Mouse (Mus musculus) liver, embryonic 14.5 days (tissue): ENCODE measurements around the gene Snx21. TPM values are rescaled to one million over a fixed set of nuclear protein-coding genes. Genes with fewer than 3 reads are reported as not detected.

Experiments used
- ATAC-seq: fragments of 200-750 bp; cut with Nextera tagmentation; 2 replicates; pipeline ENCODE4 v1.8.0; 2017; ENCODE audit warnings: moderate number of reproducible peaks, mild to moderate bottlenecking, moderate library complexity; ENCODE audit not compliant: insufficient read depth
- DNase-seq, 3 experiments: peaks; one replicate each; pipeline ENCODE4 v3.0.0-alpha.2; 2012 to 2013; ENCODE audit warnings: low read depth in 3 of 3, low spot score in 3 of 3
- H3K27ac ChIP-seq: fragments of 300-500 bp; sonication (generic); 2 replicates; pipeline ENCODE4 v1.5.1; 2014; ENCODE audit warnings: moderate library complexity, mild to moderate bottlenecking, control low read depth, inconsistent platforms
- H3K27me3 ChIP-seq: fragments of 300-500 bp; sonication (generic); 2 replicates; pipeline ENCODE4 v1.6.1; 2014; ENCODE audit warnings: mild to moderate bottlenecking, low read length, moderate library complexity; ENCODE audit not compliant: control insufficient read depth, insufficient read depth
- H3K36me3 ChIP-seq: fragments of 300-500 bp; sonication (generic); replicated peaks from 2 replicates; pipeline ENCODE4 v1.6.1; 2014; ENCODE audit warnings: low read depth; ENCODE audit not compliant: control insufficient read depth, insufficient read depth
- H3K4me1 ChIP-seq, 2 experiments: fragments of 200-500 bp in 1 of 2; fragments of 300-500 bp in 1 of 2; sonication (generic) in 1 of 2; replicated peaks; 2 replicates each; pipeline ENCODE4 v1.6.1; 2012 to 2014; ENCODE audit warnings: antibody characterized with exemption in 1 of 2, inconsistent platforms in 1 of 2, low read length in 1 of 2; ENCODE audit not compliant: control insufficient read depth in 2 of 2, insufficient read depth in 2 of 2
- H3K4me2 ChIP-seq: fragments of 300-500 bp; sonication (generic); 2 replicates; pipeline ENCODE4 v1.6.1; 2014; ENCODE audit warnings: low read depth, mild to moderate bottlenecking, control low read depth, moderate library complexity
- H3K4me3 ChIP-seq, 2 experiments: fragments of 200-500 bp in 1 of 2; fragments of 300-500 bp in 1 of 2; sonication (generic) in 1 of 2; 2 replicates each; pipeline ENCODE4 v1.5.1; 2012 to 2014; ENCODE audit warnings: low read depth in 2 of 2, low read length in 2 of 2, mild to moderate bottlenecking in 2 of 2, control low read depth in 1 of 2, inconsistent platforms in 1 of 2, moderate library complexity in 1 of 2; ENCODE audit not compliant: insufficient read depth in 1 of 2
- H3K9ac ChIP-seq: fragments of 300-500 bp; sonication (generic); replicated peaks from 2 replicates; pipeline ENCODE4 v1.6.1; 2014; ENCODE audit warnings: mild to moderate bottlenecking, control low read depth, moderate library complexity
- H3K9me3 ChIP-seq: fragments of 300-500 bp; sonication (generic); 2 replicates; pipeline ENCODE4 v1.6.1; 2016; ENCODE audit warnings: low read length, mixed read lengths; ENCODE audit not compliant: control insufficient read depth
- CTCF ChIP-seq: IDR thresholded peaks from 2 replicates; pipeline ENCODE4 v1.5.1; 2016; ENCODE audit warnings: antibody characterized with exemption, low read depth, control low read depth
- EP300 ChIP-seq: IDR thresholded peaks from 2 replicates; pipeline ENCODE4 v1.6.1; 2016; ENCODE audit warnings: antibody characterized with exemption, low read depth
- WGBS: fragments of 180-500 bp; shearing (Covaris S2); extraction: QIAGEN DNeasy Blood & Tissue Kit; methylation state at CpG from one replicate; pipeline ENCODE4 v1.1.7; 2014; ENCODE audit not compliant: insufficient replicate concordance; 5-methylcytosine and 5-hydroxymethylcytosine counted together
- polyA plus RNA-seq, 2 experiments: library from polyadenylated mRNA; depleted of rRNA in 1 of 2; stranded (reverse) in 1 of 2; unstranded in 1 of 2; fragments of >200 nt; fragmentation: Nextera tagmentation in 1 of 2; extraction: Ambion mirVana in 1 of 2; gene quantifications; 2 replicates each; pipeline versions ENCODE4 v1.2.1 to v1.2.3; 2012 to 2014

Gene Snx21
- polyA plus RNA-seq, 2 experiments: 2.3 to 2.9 TPM

GRCm38 (mm10) chr2:164791841-164792261, 6.2 kb downstream of the Snx21 start:
- no peak overlapping the region for H3K27ac ChIP-seq
- no peak overlapping the region for H3K4me3 ChIP-seq
- no peaks in the 10 kb centered on the region for H3K27me3 ChIP-seq
- peaks cover 7 to 15% of the 10 kb centered on the region in 2 experiments; a peak in 3 of 4 replicates for H3K4me1 ChIP-seq
- no peak overlapping the region for H3K4me2 ChIP-seq
- H3K9me3 ChIP-seq: no peaks in the 10 kb centered on the region
- H3K36me3 ChIP-seq: peaks cover 20% of the 10 kb centered on the region
- DNase-seq (no peak), ATAC-seq (no peak)
- WGBS: 89% methylated on average over 18 of the region's 18 CpGs
- no peak overlapping the region for H3K9ac ChIP-seq
- TF ChIP-seq EP300: no peak
- 0 out of 2 replicates have a peak, but pooled peaks have one; percentile 3 for TF ChIP-seq CTCF

GRCm38 (mm10) chr2:164792400-164793190, 7.0 kb downstream of the Snx21 start:
- no peak for TF ChIP-seq CTCF
- no peak for TF ChIP-seq EP300
- H3K27me3 ChIP-seq: no peaks in the 10 kb centered on the region
- H3K4me1 ChIP-seq: peaks cover 7 to 13% of the 10 kb centered on the region in 2 experiments; a peak in 3 of 4 replicates
- no peak overlapping the region for H3K27ac ChIP-seq
- no peaks in the 10 kb centered on the region for H3K9me3 ChIP-seq
- no peak overlapping the region for H3K9ac ChIP-seq
- DNase-seq (no peak), ATAC-seq (no peak)
- peaks cover 24% of the 10 kb centered on the region for H3K36me3 ChIP-seq
- H3K4me2 ChIP-seq: no peak overlapping the region
- WGBS: 85% methylated on average over 12 of the region's 12 CpGs
- no peak overlapping the region for H3K4me3 ChIP-seq

- Histone ChIP-seq H3K27ac (no peak overlapping the region; the same call in 1 of the 2 replicates), H3K4me2 (no peak overlapping the region), H3K36me3 (peaks cover 31% of the 10 kb centered on the region), H3K4me3 (no peak overlapping the region), H3K4me1 (peaks cover 5 to 12% of the 10 kb centered on the region in 2 experiments; a peak in 3 of 4 replicates), H3K9me3 (no peaks in the 10 kb centered on the region), H3K9ac (no peak overlapping the region), H3K27me3 (no peaks in the 10 kb centered on the region)
- ATAC-seq: peak; percentile 32; the same call in 1 of the 2 replicates
- TF ChIP-seq EP300 (no peak), CTCF (peak; percentile 94)
- 90% methylated on average over 3 of the region's 3 CpGs for WGBS
- peak in 1 of 3 experiments; percentile 45 for DNase-seq
Measured at GRCm38 (mm10) chr2:164793236-164793635, 7.6 kb downstream of the Snx21 start.

GRCm38 (mm10) chr2:164793772-164794171, 8.1 kb downstream of the Snx21 start:
- Histone ChIP-seq H3K4me3 (no peak overlapping the region), H3K4me1 (peaks cover 0 to 6% of the 10 kb centered on the region in 2 experiments; a peak in 2 of 4 replicates), H3K9me3 (no peaks in the 10 kb centered on the region), H3K9ac (no peak overlapping the region), H3K36me3 (peaks cover 31% of the 10 kb centered on the region), H3K4me2 (no peak overlapping the region), H3K27me3 (no peaks in the 10 kb centered on the region), H3K27ac (peak overlapping the region; percentile 14; the same call in 1 of the 2 replicates)
- 72% methylated on average over 2 of the region's 2 CpGs for WGBS
- ATAC-seq: peak; percentile 17; the same call in 1 of the 2 replicates
- TF ChIP-seq EP300: no peak
- no peak for TF ChIP-seq CTCF
- DNase-seq: no peak

- Histone ChIP-seq H3K9me3 (no peaks in the 10 kb centered on the region), H3K9ac (no peak overlapping the region), H3K4me2 (no peak overlapping the region), H3K36me3 (peaks cover 31% of the 10 kb centered on the region), H3K4me3 (no peak overlapping the region), H3K4me1 (peaks cover 0 to 3% of the 10 kb centered on the region in 2 experiments; a peak in 2 of 4 replicates), H3K27me3 (no peaks in the 10 kb centered on the region), H3K27ac (no peak overlapping the region)
- WGBS: 29% methylated on average over 5 of the region's 5 CpGs
- ATAC-seq (peak; percentile 67), DNase-seq (peak; percentile 73 to 77 (median 76))
- peak; percentile 96 for TF ChIP-seq CTCF
- no peak for TF ChIP-seq EP300
Measured at GRCm38 (mm10) chr2:164794293-164794692, 8.7 kb downstream of the Snx21 start.
